Mouse (Mus musculus): ENCODE data around the gene Hmgcs1. TPM values are rescaled to one million over a fixed set of nuclear protein-coding genes. Genes with fewer than 3 reads are reported as not detected.

Gene Hmgcs1
- polyA plus RNA-seq, 1 experiment from 2014 or later = 516 TPM

- Histone ChIP-seq H3K36me3 (ENCODE audit: control insufficient read depth, insufficient read depth, low read length) (no peaks in the 10 kb centered on the region), H3K9ac (ENCODE audit: low read length) (peak overlapping the region; percentile 63), H3K4me3 (ENCODE audit: low read depth, low read length) (peak overlapping the region; percentile 46), H3K27ac (ENCODE audit: low read depth, low read length) (no peak overlapping the region), H3K27me3 (ENCODE audit: control insufficient read depth, insufficient read depth, low read length) (no peaks in the 10 kb centered on the region), H3K4me1 (ENCODE audit: control insufficient read depth, insufficient read depth, low read length) (peaks cover 10% of the 10 kb centered on the region), H3K9me3 (ENCODE audit: control insufficient read depth, low read length) (no peaks in the 10 kb centered on the region), H3K4me2 (peak overlapping the region; percentile 71)
- ATAC-seq (ENCODE audit: low FRiP score) = peak; percentile 80
- under 1% methylated on average over 16 of the region's 16 CpGs for WGBS
- DNase-seq (ENCODE audit: low spot score, missing footprints) = peak; percentile 92
Observed at GRCm38 (mm10) chr13:119755141-119755547, 65.0 kb downstream of the Hmgcs1 start.

- ATAC-seq (ENCODE audit: low FRiP score) (peak; percentile 93), DNase-seq (ENCODE audit: low spot score, missing footprints) (peak; percentile 97)
- no peaks in the 10 kb centered on the region for H3K36me3 ChIP-seq (ENCODE audit: control insufficient read depth, insufficient read depth, low read length)
- H3K27me3 ChIP-seq (ENCODE audit: control insufficient read depth, insufficient read depth, low read length) = no peaks in the 10 kb centered on the region
- peaks cover 10% of the 10 kb centered on the region for H3K4me1 ChIP-seq (ENCODE audit: control insufficient read depth, insufficient read depth, low read length)
- H3K27ac ChIP-seq (ENCODE audit: low read depth, low read length) = peak within 1 kb of the TSS; percentile 32
- H3K9me3 ChIP-seq (ENCODE audit: control insufficient read depth, low read length) = no peaks in the 10 kb centered on the region
- WGBS = 1% methylated on average over 43 of the region's 43 CpGs
- H3K9ac ChIP-seq (ENCODE audit: low read length) = peak within 1 kb of the TSS; percentile 63
- peak within 1 kb of the TSS; percentile 71 for H3K4me2 ChIP-seq
- H3K4me3 ChIP-seq (ENCODE audit: low read depth, low read length) = peak within 1 kb of the TSS; percentile 46
Observed at GRCm38 (mm10) chr13:119755681-119756471, 65.7 kb downstream of the Hmgcs1 start, which contains the start of gene Nim1k. TSS of gene Nim1k (minus strand) at chr13:119755882.

GRCm38 (mm10) chr13:119756831-119757230, 66.7 kb downstream of the Hmgcs1 start:
- WGBS = 29% methylated on average over 5 of the region's 5 CpGs
- Histone ChIP-seq H3K4me3 (ENCODE audit: low read depth, low read length) (no peak overlapping the region), H3K36me3 (ENCODE audit: control insufficient read depth, insufficient read depth, low read length) (no peaks in the 10 kb centered on the region), H3K4me1 (ENCODE audit: control insufficient read depth, insufficient read depth, low read length) (peaks cover 10% of the 10 kb centered on the region), H3K27me3 (ENCODE audit: control insufficient read depth, insufficient read depth, low read length) (no peaks in the 10 kb centered on the region), H3K4me2 (no peak overlapping the region), H3K27ac (ENCODE audit: low read depth, low read length) (no peak overlapping the region), H3K9me3 (ENCODE audit: control insufficient read depth, low read length) (no peaks in the 10 kb centered on the region), H3K9ac (ENCODE audit: low read length) (no peak overlapping the region)
- no peak for DNase-seq (ENCODE audit: low spot score, missing footprints)
- no peak for ATAC-seq (ENCODE audit: low FRiP score)

Other genes with a start within 250 kb of the Hmgcs1 start
- 78.5 and 94.7 TPM in 2 replicates for gene 4833420G17Rik, start 227.6 kb upstream of the Hmgcs1 start, polyA plus RNA-seq (2014; fragmentation: Nextera tagmentation; extraction: Ambion mirVana)
- gene Tmem267, start 202.3 kb upstream of the Hmgcs1 start, polyA plus RNA-seq (2014; fragmentation: Nextera tagmentation; extraction: Ambion mirVana) = 1.8 and 2.6 TPM in 2 replicates
- 1.6 and 2.0 TPM in 2 replicates for gene 3110070M22Rik, start 202.0 kb upstream of the Hmgcs1 start, polyA plus RNA-seq (2014; fragmentation: Nextera tagmentation; extraction: Ambion mirVana)
- gene Ccl28, start 66.6 kb upstream of the Hmgcs1 start, polyA plus RNA-seq (2014; fragmentation: Nextera tagmentation; extraction: Ambion mirVana) = 0.10 and 0.17 TPM in 2 replicates
- gene Nim1k, start 65.5 kb downstream of the Hmgcs1 start, polyA plus RNA-seq (2014; fragmentation: Nextera tagmentation; extraction: Ambion mirVana) = 1.9 and 2.4 TPM in 2 replicates
- 44.2 and 49.4 TPM in 2 replicates for gene Zfp131, start 100.5 kb downstream of the Hmgcs1 start, polyA plus RNA-seq (2014; fragmentation: Nextera tagmentation; extraction: Ambion mirVana)
- not detected in 2 replicates for gene AF067063, start 139.8 kb downstream of the Hmgcs1 start, polyA plus RNA-seq (2014; fragmentation: Nextera tagmentation; extraction: Ambion mirVana)
- gene D13Ertd608e, start 145.6 kb downstream of the Hmgcs1 start, polyA plus RNA-seq (2014; fragmentation: Nextera tagmentation; extraction: Ambion mirVana) = not detected in 2 replicates
- not detected in 2 replicates for gene Tcstv1, start 204.4 kb downstream of the Hmgcs1 start, polyA plus RNA-seq (2014; fragmentation: Nextera tagmentation; extraction: Ambion mirVana)
- gene Gm21761, start 238.9 kb downstream of the Hmgcs1 start, polyA plus RNA-seq (2014; fragmentation: Nextera tagmentation; extraction: Ambion mirVana) = not detected in 2 replicates

All from midbrain, embryonic 11.5 days (tissue).